Mouse (Mus musculus): ENCODE measurements around the gene Pcdh9. TPM values are rescaled to one million over a fixed set of nuclear protein-coding genes. Genes with fewer than 3 reads are reported as not detected.

The Pcdh9 gene
- total RNA-seq, 1 experiment from 2014 or later = not detected

GRCm38 (mm10) chr14:93450930-93451665, 439.4 kb downstream of the Pcdh9 start:
- ATAC-seq (replicated peaks; ENCODE audit: insufficient number of reproducible peaks, low FRiP score, low TSS enrichment, poor library complexity, severe bottlenecking) = no peak

GRCm38 (mm10) chr14:93441852-93442251, 448.6 kb downstream of the Pcdh9 start:
- ATAC-seq (replicated peaks; ENCODE audit: insufficient number of reproducible peaks, low FRiP score, low TSS enrichment, poor library complexity, severe bottlenecking) = no peak

- no peak for ATAC-seq (replicated peaks; ENCODE audit: insufficient number of reproducible peaks, low FRiP score, low TSS enrichment, poor library complexity, severe bottlenecking)
These were observed 453.3 kb downstream of the Pcdh9 start for GRCm38 (mm10) chr14:93437226-93437625.

- ATAC-seq (replicated peaks; ENCODE audit: insufficient number of reproducible peaks, low FRiP score, low TSS enrichment, poor library complexity, severe bottlenecking) = no peak
These were observed 473.7 kb downstream of the Pcdh9 start for GRCm38 (mm10) chr14:93416752-93417151.

- no peak for ATAC-seq (replicated peaks; ENCODE audit: insufficient number of reproducible peaks, low FRiP score, low TSS enrichment, poor library complexity, severe bottlenecking)
These were observed 475.0 kb downstream of the Pcdh9 start for GRCm38 (mm10) chr14:93415496-93415895.

GRCm38 (mm10) chr14:93409314-93409713, 481.2 kb downstream of the Pcdh9 start:
- no peak for ATAC-seq (replicated peaks; ENCODE audit: insufficient number of reproducible peaks, low FRiP score, low TSS enrichment, poor library complexity, severe bottlenecking)

GRCm38 (mm10) chr14:93407747-93408146, 482.7 kb downstream of the Pcdh9 start:
- ATAC-seq (replicated peaks; ENCODE audit: insufficient number of reproducible peaks, low FRiP score, low TSS enrichment, poor library complexity, severe bottlenecking) = no peak

- ATAC-seq (replicated peaks; ENCODE audit: insufficient number of reproducible peaks, low FRiP score, low TSS enrichment, poor library complexity, severe bottlenecking) = no peak
These were observed 505.4 kb downstream of the Pcdh9 start for GRCm38 (mm10) chr14:93385090-93385489.

- ATAC-seq (replicated peaks; ENCODE audit: insufficient number of reproducible peaks, low FRiP score, low TSS enrichment, poor library complexity, severe bottlenecking) = no peak
These were observed 509.3 kb downstream of the Pcdh9 start for GRCm38 (mm10) chr14:93381163-93381562.

GRCm38 (mm10) chr14:93380757-93381156, 509.7 kb downstream of the Pcdh9 start:
- ATAC-seq (replicated peaks; ENCODE audit: insufficient number of reproducible peaks, low FRiP score, low TSS enrichment, poor library complexity, severe bottlenecking) = no peak

GRCm38 (mm10) chr14:93376159-93376558, 514.3 kb downstream of the Pcdh9 start:
- no peak for ATAC-seq (replicated peaks; ENCODE audit: insufficient number of reproducible peaks, low FRiP score, low TSS enrichment, poor library complexity, severe bottlenecking)

- no peak for ATAC-seq (replicated peaks; ENCODE audit: insufficient number of reproducible peaks, low FRiP score, low TSS enrichment, poor library complexity, severe bottlenecking)
These were observed 516.3 kb downstream of the Pcdh9 start for GRCm38 (mm10) chr14:93374181-93374580.

- no peak for ATAC-seq (replicated peaks; ENCODE audit: insufficient number of reproducible peaks, low FRiP score, low TSS enrichment, poor library complexity, severe bottlenecking)
These were observed 536.3 kb downstream of the Pcdh9 start for GRCm38 (mm10) chr14:93354150-93354549.

- ATAC-seq (replicated peaks; ENCODE audit: insufficient number of reproducible peaks, low FRiP score, low TSS enrichment, poor library complexity, severe bottlenecking) = no peak
These were observed 539.6 kb downstream of the Pcdh9 start for GRCm38 (mm10) chr14:93350906-93351305.

- no peak for ATAC-seq (replicated peaks; ENCODE audit: insufficient number of reproducible peaks, low FRiP score, low TSS enrichment, poor library complexity, severe bottlenecking)
These were observed 541.3 kb downstream of the Pcdh9 start for GRCm38 (mm10) chr14:93349166-93349565.

GRCm38 (mm10) chr14:93347031-93347430, 543.4 kb downstream of the Pcdh9 start:
- no peak for ATAC-seq (replicated peaks; ENCODE audit: insufficient number of reproducible peaks, low FRiP score, low TSS enrichment, poor library complexity, severe bottlenecking)

- no peak for ATAC-seq (replicated peaks; ENCODE audit: insufficient number of reproducible peaks, low FRiP score, low TSS enrichment, poor library complexity, severe bottlenecking)
These were observed 547.7 kb downstream of the Pcdh9 start for GRCm38 (mm10) chr14:93342781-93343180.

- no peak for ATAC-seq (replicated peaks; ENCODE audit: insufficient number of reproducible peaks, low FRiP score, low TSS enrichment, poor library complexity, severe bottlenecking)
These were observed 549.1 kb downstream of the Pcdh9 start for GRCm38 (mm10) chr14:93341390-93341789.

- no peak for ATAC-seq (replicated peaks; ENCODE audit: insufficient number of reproducible peaks, low FRiP score, low TSS enrichment, poor library complexity, severe bottlenecking)
These were observed 561.2 kb downstream of the Pcdh9 start for GRCm38 (mm10) chr14:93329247-93329646.

- ATAC-seq (replicated peaks; ENCODE audit: insufficient number of reproducible peaks, low FRiP score, low TSS enrichment, poor library complexity, severe bottlenecking) = no peak
These were observed 573.1 kb downstream of the Pcdh9 start for GRCm38 (mm10) chr14:93317393-93317792.

GRCm38 (mm10) chr14:93288361-93288760, 602.1 kb downstream of the Pcdh9 start:
- no peak for ATAC-seq (replicated peaks; ENCODE audit: insufficient number of reproducible peaks, low FRiP score, low TSS enrichment, poor library complexity, severe bottlenecking)
